Mouse (Mus musculus) hindbrain, embryonic 14.5 days (tissue): ENCODE results near the gene 2010109A12Rik. TPM values are rescaled to one million over a fixed set of nuclear protein-coding genes. Genes with fewer than 3 reads are reported as not detected.

Experiments used
- ATAC-seq: fragments of 200-750 bp; cut with Nextera tagmentation; 2 replicates; pipeline ENCODE4 v1.8.0; 2017; ENCODE audit warnings: moderate number of reproducible peaks, mild to moderate bottlenecking, moderate TSS enrichment, moderate library complexity; ENCODE audit not compliant: low FRiP score
- DNase-seq: peaks from one replicate; pipeline ENCODE4 v3.0.0-alpha.2; 2015; ENCODE audit warnings: low spot score
- H3K27ac ChIP-seq: fragments of 300-500 bp; sonication (generic); 2 replicates; pipeline ENCODE4 v1.5.1; 2014; ENCODE audit warnings: mild to moderate bottlenecking, moderate library complexity
- H3K27me3 ChIP-seq: fragments of 300-500 bp; sonication (generic); 2 replicates; pipeline ENCODE4 v1.6.1; 2014; ENCODE audit warnings: mild to moderate bottlenecking, low read length, mixed read lengths; ENCODE audit not compliant: control insufficient read depth, insufficient read depth
- H3K36me3 ChIP-seq: fragments of 300-500 bp; sonication (generic); replicated peaks from 2 replicates; pipeline ENCODE4 v1.6.1; 2014; ENCODE audit not compliant: control insufficient read depth, insufficient read depth
- H3K4me1 ChIP-seq: fragments of 300-500 bp; sonication (generic); replicated peaks from 2 replicates; pipeline ENCODE4 v1.6.1; 2014; ENCODE audit warnings: antibody characterized with exemption, low read length, mixed read lengths; ENCODE audit not compliant: control insufficient read depth, insufficient read depth
- H3K4me2 ChIP-seq: fragments of 300-500 bp; sonication (generic); replicated peaks from 2 replicates; pipeline ENCODE4 v1.6.1; 2014; ENCODE audit warnings: mild to moderate bottlenecking, moderate library complexity
- H3K4me3 ChIP-seq: fragments of 300-500 bp; sonication (generic); replicated peaks from 2 replicates; pipeline ENCODE4 v1.5.1; 2014; ENCODE audit warnings: mild to moderate bottlenecking, low read length
- H3K9ac ChIP-seq: fragments of 300-500 bp; sonication (generic); 2 replicates; pipeline ENCODE4 v1.6.1; 2014
- H3K9me3 ChIP-seq: fragments of 300-500 bp; sonication (generic); 2 replicates; pipeline ENCODE4 v1.6.1; 2016; ENCODE audit warnings: low read length; ENCODE audit not compliant: control insufficient read depth
- WGBS: fragments of 180-500 bp; shearing (Covaris S2); extraction: QIAGEN DNeasy Blood & Tissue Kit; methylation state at CpG from one replicate; pipeline ENCODE4 v1.1.7; 2014; 5-methylcytosine and 5-hydroxymethylcytosine counted together
- polyA plus RNA-seq: library from polyadenylated mRNA; unstranded; fragments of >200 nt; fragmentation: Nextera tagmentation; extraction: Ambion mirVana; gene quantifications from 2 replicates; pipeline ENCODE4 v1.2.1, GENCODE M21; 2014

2010109A12Rik gene
- polyA plus RNA-seq, 1 experiment from 2014 or later: 0.94 TPM

DNA sequence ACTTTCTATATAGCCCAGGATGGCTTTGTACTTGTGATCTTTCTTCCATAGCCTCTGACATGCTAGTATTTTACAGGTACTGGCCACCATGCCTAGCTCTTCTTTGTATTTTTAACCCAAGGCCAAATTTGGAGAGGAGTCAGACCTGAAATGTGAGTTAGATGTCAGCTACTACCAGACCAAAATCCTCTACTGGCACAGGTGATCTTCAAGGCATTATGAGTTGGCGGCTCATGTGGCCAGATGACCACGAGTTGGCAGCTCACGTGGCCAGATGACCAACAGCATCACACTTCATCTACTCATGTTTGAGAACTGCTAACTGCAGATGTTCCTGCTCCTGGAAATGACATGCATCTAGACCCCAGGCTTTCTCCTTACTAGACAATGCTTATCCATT lies 12.1 kb downstream of the 2010109A12Rik start:
- no peaks in the 10 kb centered on the region for H3K27me3 ChIP-seq
- no peak overlapping the region for H3K9ac ChIP-seq
- H3K36me3 ChIP-seq: no peaks in the 10 kb centered on the region
- 91% methylated on average over 3 of the region's 3 CpGs for WGBS
- no peak overlapping the region for H3K4me3 ChIP-seq
- H3K27ac ChIP-seq: no peak overlapping the region
- ATAC-seq: no peak
- H3K4me2 ChIP-seq: no peak overlapping the region
- H3K9me3 ChIP-seq: 0 out of 2 replicates have a peak, but pooled peaks cover 5% of the 10 kb centered on the region
- no peaks in the 10 kb centered on the region for H3K4me1 ChIP-seq
- no peak for DNase-seq

DNA sequence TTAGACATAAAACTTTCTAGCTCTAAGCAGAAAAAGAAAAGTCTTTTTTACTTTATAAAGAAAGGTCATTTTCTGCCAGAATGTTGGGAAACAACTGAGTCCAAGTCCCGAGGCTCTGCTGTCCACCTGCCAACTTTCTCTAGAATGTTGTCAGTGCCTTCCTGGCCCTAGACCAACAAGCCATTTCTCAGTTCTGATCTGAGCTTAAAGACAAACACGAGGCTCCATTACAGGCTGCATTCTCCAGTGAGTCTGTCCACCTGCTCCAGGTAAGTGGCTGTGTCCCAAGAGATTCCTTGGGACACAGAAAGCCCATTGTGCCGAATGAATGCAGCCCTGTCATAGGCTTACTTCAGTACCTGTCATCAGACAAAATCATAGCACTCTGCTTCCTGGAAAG lies 15.3 kb downstream of the 2010109A12Rik start:
- no peaks in the 10 kb centered on the region for H3K4me1 ChIP-seq
- DNase-seq: no peak
- no peaks in the 10 kb centered on the region for H3K36me3 ChIP-seq
- H3K27me3 ChIP-seq: no peaks in the 10 kb centered on the region
- H3K4me3 ChIP-seq: no peak overlapping the region
- no peak overlapping the region for H3K9ac ChIP-seq
- H3K9me3 ChIP-seq: 0 out of 2 replicates have a peak, but pooled peaks cover 3% of the 10 kb centered on the region
- no peak overlapping the region for H3K27ac ChIP-seq
- no peak for ATAC-seq
- WGBS: 76% methylated on average over 3 of the region's 3 CpGs
- H3K4me2 ChIP-seq: no peak overlapping the region

DNA sequence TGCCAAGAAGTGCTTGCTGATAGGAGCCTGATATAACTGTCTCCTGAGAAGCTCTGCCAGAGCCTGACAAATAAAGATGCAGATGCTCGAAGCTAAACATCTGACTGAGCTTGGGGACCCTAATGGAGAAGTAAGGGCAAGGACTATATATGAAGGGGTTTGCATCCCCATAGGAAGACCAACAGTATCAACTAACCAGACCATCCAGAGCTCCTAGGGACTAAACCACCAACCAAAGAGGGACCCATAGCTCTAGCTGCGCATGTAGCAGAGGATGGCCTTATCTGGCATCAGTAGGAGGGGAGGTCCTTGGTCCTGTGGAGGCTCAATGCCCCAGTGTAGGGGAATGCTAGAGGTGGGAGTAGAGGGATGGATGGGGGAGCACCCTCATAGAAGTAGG lies 18.2 kb downstream of the 2010109A12Rik start:
- Histone ChIP-seq H3K36me3 (no peaks in the 10 kb centered on the region), H3K4me2 (no peak overlapping the region), H3K4me1 (no peaks in the 10 kb centered on the region), H3K27ac (no peak overlapping the region), H3K9ac (no peak overlapping the region), H3K9me3 (no peaks in the 10 kb centered on the region), H3K4me3 (no peak overlapping the region), H3K27me3 (no peaks in the 10 kb centered on the region)
- WGBS: 87% methylated on average over 2 of the region's 2 CpGs
- DNase-seq (no peak), ATAC-seq (no peak)

DNA sequence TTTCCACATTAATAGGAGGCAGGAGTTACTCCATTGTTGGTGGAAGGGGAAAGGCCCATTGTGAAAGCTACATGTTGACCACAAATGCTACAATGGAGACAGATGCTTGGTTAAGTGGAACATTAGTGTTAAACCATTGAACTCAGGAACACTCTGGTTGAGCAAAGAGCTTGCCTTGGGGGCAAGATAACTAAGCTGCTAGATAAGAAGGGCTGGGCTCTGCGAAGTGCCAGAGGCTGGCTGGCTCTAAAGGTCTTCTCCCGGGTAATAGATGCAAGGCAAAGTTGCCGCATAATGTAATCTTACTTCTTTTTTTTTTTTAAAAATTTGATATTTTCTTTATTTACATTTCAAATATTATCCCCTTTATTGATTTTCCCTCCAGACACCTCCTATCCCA lies 20.8 kb downstream of the 2010109A12Rik start:
- H3K27ac ChIP-seq: no peak overlapping the region
- no peaks in the 10 kb centered on the region for H3K9me3 ChIP-seq
- WGBS: 96% methylated on average over 3 of the region's 3 CpGs
- no peaks in the 10 kb centered on the region for H3K27me3 ChIP-seq
- no peak overlapping the region for H3K4me2 ChIP-seq
- no peak for DNase-seq
- H3K9ac ChIP-seq: no peak overlapping the region
- H3K36me3 ChIP-seq: no peaks in the 10 kb centered on the region
- no peak for ATAC-seq
- no peak overlapping the region for H3K4me3 ChIP-seq
- no peaks in the 10 kb centered on the region for H3K4me1 ChIP-seq

DNA sequence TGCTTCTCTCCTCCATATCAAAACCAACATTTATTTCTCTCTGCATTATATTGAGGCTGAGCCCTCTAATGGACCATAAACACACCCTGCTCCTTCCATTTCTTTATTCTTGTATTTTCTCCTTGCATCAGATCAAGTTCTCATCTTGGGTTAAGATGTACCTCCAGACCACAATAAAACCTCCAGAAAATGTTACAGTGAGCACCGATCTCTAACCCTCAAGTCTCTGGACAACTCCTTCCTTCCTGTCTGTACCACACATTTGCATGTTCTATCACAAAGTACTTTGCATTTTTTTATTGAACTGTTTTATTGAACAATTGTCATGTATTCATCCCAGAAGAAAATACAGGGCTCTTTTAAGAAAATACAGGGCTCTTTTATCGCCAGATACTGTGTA lies 23.2 kb downstream of the 2010109A12Rik start:
- no peak overlapping the region for H3K27ac ChIP-seq
- no peak for ATAC-seq
- WGBS: 83% methylated on average over 2 of the region's 2 CpGs
- no peak for DNase-seq
- H3K9ac ChIP-seq: no peak overlapping the region
- H3K4me3 ChIP-seq: no peak overlapping the region
- no peaks in the 10 kb centered on the region for H3K4me1 ChIP-seq
- H3K27me3 ChIP-seq: no peaks in the 10 kb centered on the region
- no peaks in the 10 kb centered on the region for H3K36me3 ChIP-seq
- H3K4me2 ChIP-seq: no peak overlapping the region
- no peaks in the 10 kb centered on the region for H3K9me3 ChIP-seq

DNA sequence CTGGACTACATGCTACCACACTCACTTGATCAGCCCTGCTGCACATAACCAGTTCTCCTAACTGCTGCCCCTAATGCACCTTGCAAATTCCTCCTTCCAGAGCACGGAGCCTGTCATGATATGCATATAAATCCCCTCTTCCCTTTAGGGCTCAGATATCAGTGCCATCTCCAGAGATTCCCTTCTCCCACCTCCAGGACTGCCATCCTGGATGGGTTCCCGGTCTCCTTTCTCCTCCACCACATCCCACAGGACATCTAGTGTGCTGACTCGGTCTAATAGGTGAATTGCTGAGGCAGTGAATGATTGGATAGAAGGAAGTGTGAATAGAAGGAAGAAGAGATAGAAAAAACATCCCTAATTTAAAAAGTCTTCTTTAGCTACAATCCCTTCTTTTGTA lies 25.4 kb downstream of the 2010109A12Rik start:
- no peaks in the 10 kb centered on the region for H3K27me3 ChIP-seq
- WGBS: 68% methylated on average over 3 of the region's 3 CpGs
- no peak for ATAC-seq

DNA sequence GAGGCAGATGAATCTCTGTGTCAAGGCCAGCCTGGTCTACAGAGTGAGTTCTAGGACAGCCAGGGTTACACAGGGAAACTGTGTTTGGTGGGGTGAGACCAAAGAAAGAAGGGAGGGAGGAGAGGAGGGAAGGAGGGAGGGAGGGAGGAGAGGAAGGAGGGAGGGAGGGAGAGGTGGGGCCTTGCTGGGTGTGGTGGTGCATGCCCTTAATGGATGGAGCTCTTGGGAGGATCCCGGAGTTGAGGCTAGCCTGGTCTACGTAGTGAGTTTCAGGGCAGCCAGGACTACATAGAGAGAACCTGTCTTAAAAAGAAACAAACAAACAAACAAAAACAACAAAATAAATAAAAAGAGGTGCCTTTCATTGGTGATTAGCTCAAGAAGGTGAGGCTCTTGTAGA lies 26.5 kb downstream of the 2010109A12Rik start:
- H3K4me3 ChIP-seq: no peak overlapping the region
- no peak overlapping the region for H3K27ac ChIP-seq
- ATAC-seq: no peak
- 100% methylated on average over 2 of the region's 2 CpGs for WGBS
- H3K27me3 ChIP-seq: no peaks in the 10 kb centered on the region
- no peak overlapping the region for H3K4me2 ChIP-seq
- H3K4me1 ChIP-seq: no peaks in the 10 kb centered on the region
- H3K9me3 ChIP-seq: no peaks in the 10 kb centered on the region
- no peaks in the 10 kb centered on the region for H3K36me3 ChIP-seq
- no peak for DNase-seq
- H3K9ac ChIP-seq: no peak overlapping the region

More for the DNA sequence above, 25.4 kb downstream of the 2010109A12Rik start:
- H3K9ac ChIP-seq: no peak overlapping the region
- no peak for DNase-seq
- no peaks in the 10 kb centered on the region for H3K4me1 ChIP-seq
- H3K36me3 ChIP-seq: no peaks in the 10 kb centered on the region
- H3K9me3 ChIP-seq: no peaks in the 10 kb centered on the region
- H3K4me3 ChIP-seq: no peak overlapping the region
- no peak overlapping the region for H3K4me2 ChIP-seq
- no peak overlapping the region for H3K27ac ChIP-seq

DNA sequence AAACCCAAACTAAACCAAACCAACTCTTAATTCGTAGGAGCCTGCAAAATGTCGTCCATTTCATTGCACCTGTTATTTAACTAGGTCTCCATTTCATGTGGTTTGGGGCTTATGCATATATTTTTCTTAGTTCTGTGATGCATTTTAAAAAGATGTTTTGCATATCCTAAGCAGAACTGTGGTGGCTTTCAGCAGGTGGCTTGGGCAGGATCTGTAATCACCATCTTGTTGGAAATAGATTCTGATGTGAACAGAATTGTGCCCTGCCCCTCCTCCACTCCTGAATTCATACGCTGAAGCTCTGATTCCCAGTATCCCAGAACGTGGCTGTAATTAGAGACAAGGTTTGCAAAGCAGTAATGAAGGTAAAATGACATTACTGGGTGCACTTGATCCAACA lies 27.8 kb downstream of the 2010109A12Rik start:
- no peak for DNase-seq
- Histone ChIP-seq H3K27ac (no peak overlapping the region), H3K27me3 (no peaks in the 10 kb centered on the region), H3K4me1 (no peaks in the 10 kb centered on the region), H3K4me3 (no peak overlapping the region), H3K36me3 (no peaks in the 10 kb centered on the region), H3K9me3 (no peaks in the 10 kb centered on the region), H3K4me2 (no peak overlapping the region), H3K9ac (no peak overlapping the region)
- 70% methylated on average over 4 of the region's 4 CpGs for WGBS
- ATAC-seq: no peak

DNA sequence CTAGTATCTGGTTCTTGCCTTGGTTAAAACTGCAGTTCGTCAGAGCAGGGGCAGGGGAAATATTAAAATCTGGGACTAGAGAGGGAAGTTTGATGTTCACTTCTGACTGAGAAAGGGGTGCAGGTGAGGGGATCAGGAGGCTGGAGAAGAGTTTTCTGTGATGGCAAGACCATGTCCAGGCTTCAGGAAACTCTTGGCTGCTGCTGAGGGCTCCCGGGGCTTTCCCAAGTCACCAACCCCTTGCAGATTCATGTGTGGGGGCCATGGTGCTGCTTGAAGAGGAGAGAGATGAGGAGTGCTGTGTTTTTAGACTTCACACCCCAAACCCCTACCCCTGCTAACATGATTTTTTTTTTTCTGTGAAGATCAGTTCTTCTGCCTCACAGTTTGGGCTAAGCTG lies 28.3 kb downstream of the 2010109A12Rik start:
- H3K4me3 ChIP-seq: no peak overlapping the region
- DNase-seq: no peak
- ATAC-seq: no peak
- no peak overlapping the region for H3K27ac ChIP-seq
- H3K27me3 ChIP-seq: no peaks in the 10 kb centered on the region
- WGBS: 86% methylated on average over 2 of the region's 2 CpGs
- no peaks in the 10 kb centered on the region for H3K9me3 ChIP-seq
- no peaks in the 10 kb centered on the region for H3K36me3 ChIP-seq
- no peak overlapping the region for H3K9ac ChIP-seq
- no peaks in the 10 kb centered on the region for H3K4me1 ChIP-seq
- no peak overlapping the region for H3K4me2 ChIP-seq

DNA sequence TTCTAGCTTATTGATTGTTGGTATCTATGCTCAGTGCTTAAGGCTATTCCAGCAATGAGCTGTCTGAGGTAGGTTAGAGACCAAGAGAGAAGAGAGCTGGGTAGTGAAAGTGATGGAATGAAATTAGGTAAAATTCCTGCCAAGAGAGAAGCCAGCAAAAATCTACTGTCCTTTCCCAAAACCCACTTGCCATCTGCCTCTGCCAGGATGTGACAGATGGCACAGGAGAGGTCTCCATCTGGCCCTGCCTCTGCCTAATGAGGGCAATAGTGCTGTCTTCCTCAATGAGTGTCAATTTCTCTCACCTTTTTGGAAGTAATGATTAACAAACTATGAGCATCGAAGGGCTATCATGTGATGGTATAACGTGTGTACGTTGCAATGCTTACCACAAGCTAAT lies 29.6 kb downstream of the 2010109A12Rik start:
- Histone ChIP-seq H3K27me3 (no peaks in the 10 kb centered on the region), H3K36me3 (no peaks in the 10 kb centered on the region), H3K4me2 (no peak overlapping the region), H3K4me3 (no peak overlapping the region), H3K9me3 (no peaks in the 10 kb centered on the region), H3K4me1 (no peaks in the 10 kb centered on the region), H3K27ac (no peak overlapping the region), H3K9ac (no peak overlapping the region)
- DNase-seq (peak; percentile 44), ATAC-seq (0 out of 2 replicates have a peak, but pooled peaks have one; percentile 53)
- WGBS: 70% methylated on average over 3 of the region's 3 CpGs
